Mouse (Mus musculus) bone marrow, adult 2 months (tissue): ENCODE data around the gene Inca1.

Experiments
- CTCF ChIP-seq: fragments of 200-500 bp; IDR thresholded peaks from 2 replicates; pipeline ENCODE4 v1.5.1; 2011; ENCODE audit warnings: low read length, control low read depth; ENCODE audit not compliant: control insufficient read depth, insufficient read depth
- POLR2A ChIP-seq: fragments of 200-500 bp; IDR thresholded peaks from 2 replicates; pipeline ENCODE4 v1.6.1; 2011; ENCODE audit warnings: low read depth, mild to moderate bottlenecking, control low read depth, low read length, borderline replicate concordance; ENCODE audit not compliant: control insufficient read depth

GRCm38 (mm10) chr11:70656964-70657363, 43.0 kb downstream of the Inca1 start, which contains the start of gene Eno3:
- TF ChIP-seq CTCF (no peak), POLR2A (no peak)
